Mouse (Mus musculus): ENCODE measurements at regions not wholly inside any gene's neighbourhood (a gene's known extent, or its start where the extent isn't known, plus 50 kb on each side); places are given as distances from the start of the nearest gene placed in this dataset.

DNA sequence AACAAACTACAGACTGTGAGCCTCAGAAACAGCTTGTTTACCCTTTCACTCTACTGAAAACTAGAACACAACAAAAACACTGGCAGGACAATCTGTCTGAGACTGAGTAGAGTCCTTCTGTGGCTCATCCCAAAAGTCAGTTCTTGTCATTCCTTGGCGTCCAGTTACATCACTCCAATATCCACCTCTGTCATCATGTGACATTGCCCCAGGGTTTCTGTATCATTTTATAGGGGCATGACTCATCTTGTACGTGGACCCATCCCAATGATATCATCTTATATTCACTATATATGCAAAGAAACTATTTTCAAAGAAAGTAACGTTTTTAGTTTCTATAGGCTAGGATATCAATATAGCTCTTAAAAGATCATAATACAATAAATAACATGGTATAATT, 152.3 kb downstream of the Dkk2 start:
- DNase-seq (ENCODE audit: extremely low spot score, low spot score), result no peak

DNA sequence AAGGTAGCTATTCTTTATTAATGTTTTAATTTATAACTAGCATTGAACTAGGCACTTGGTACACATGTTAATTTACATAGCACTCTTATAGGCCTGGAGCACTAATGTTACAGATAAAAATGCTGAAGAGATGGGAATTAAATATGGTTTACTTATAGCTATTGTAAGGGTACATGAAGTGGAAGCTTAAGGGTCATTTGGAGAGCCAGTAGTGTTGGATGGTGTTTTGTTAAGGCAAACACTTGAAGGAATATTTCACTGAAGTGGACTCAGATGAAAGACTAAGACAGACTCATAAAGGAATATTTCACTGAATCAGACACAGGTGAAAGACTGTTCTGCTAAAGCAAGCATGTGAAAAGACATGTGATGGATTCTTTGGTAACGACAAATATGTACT, 172.7 kb downstream of the Dkk2 start:
- no peak for DNase-seq (ENCODE audit: extremely low spot score, low spot score)

DNA sequence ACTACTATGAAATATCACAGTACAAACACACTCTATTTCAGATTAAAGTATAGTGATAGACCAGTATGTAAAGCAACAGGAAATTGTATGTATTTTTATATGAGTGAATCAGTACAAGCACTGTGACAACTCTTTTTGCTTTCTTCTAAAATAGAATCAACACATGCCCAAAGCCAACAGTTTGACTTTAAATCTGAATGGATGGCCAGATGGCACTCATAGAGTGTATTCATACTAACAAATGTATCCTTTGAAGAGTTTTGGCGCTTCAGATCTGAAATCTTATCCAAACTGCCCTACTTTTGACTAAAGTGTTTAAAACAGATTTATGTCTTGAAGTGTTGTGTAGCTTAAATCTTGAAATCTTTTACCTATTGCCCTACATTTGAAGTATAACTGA, 184.5 kb downstream of the Dkk2 start:
- no peak for DNase-seq (ENCODE audit: extremely low spot score, low spot score)

DNA sequence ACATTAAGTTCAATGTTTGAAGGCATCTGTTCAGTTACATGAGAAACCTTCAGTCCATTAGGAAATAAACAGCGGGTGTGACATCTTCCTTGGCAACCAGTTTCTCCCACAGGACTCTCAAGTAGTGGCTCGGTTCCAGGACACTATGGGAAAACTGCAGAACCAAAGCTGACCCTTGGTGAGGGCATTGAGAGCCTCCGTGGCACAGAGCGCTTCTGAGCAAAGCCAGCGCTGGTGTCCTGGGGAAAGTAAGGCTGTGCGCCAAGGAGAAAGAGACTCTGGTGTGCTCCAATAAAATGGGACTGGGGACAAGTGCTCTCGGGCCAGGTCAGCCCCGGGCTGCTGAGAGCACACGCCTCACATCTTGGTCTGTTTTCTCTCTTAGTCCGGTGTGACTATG, 189.7 kb downstream of the Dkk2 start:
- no peak for DNase-seq (ENCODE audit: extremely low spot score, low spot score)

DNA sequence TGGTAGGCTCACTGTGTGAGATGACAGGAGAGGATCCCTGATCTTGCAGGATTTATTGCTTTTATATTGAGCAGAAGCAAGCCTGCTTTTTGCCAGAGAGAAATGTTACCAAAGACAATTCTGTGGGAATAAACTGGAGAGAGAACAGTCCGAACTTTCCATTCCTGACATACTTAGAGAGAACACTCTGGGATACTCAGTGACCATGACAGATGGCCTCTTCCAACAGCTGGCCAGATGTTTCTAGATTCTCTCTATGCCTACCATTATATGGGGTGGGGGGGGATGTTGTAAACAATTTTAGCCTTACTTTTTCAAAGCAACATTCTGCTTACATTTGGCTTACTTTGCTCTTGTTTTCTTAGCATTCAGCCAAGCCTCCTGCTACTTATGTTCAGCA, 192.7 kb downstream of the Dkk2 start:
- DNase-seq (ENCODE audit: extremely low spot score, low spot score), result no peak

DNA sequence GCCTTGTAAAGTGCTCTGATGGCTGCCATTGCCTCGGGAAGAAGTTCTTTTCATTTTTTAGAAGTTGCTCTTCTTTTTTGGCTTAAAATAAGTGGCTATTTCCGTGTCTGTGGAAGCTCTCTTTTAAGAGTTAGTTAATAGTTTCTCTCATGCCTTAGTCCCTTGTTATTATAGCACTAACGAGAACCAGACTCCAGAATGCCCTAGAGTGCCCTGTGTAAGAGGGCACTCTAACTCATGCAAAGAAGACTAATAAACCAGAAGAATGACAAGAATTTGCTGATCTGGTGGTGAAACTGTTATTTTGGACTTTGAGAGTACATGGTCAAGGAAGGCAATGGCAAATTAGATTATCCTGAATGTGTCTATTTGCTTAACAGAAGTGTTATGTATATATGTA, 202.6 kb downstream of the Dkk2 start:
- no peak for DNase-seq (ENCODE audit: extremely low spot score, low spot score)

DNA sequence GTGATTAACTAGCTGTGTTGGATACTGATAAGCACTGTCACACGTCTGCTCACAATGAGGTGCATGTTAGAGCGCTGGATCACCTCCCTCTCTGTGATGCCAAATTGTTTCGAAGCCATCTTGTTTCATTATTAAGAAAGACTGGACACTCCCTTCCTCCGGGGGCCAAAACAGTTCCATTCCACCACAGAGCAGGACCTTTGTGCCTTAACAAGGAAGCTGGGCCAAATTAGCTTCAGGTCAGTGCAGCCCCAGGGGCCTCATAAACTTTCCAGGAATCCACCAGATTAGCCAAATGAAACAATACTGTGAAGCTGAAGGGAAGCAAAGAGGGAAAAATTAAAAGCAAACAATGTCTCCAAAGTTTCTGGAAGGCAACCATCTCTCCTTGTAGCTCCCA, 241.9 kb downstream of the Dkk2 start:
- DNase-seq (ENCODE audit: extremely low spot score, low spot score), result no peak

DNA sequence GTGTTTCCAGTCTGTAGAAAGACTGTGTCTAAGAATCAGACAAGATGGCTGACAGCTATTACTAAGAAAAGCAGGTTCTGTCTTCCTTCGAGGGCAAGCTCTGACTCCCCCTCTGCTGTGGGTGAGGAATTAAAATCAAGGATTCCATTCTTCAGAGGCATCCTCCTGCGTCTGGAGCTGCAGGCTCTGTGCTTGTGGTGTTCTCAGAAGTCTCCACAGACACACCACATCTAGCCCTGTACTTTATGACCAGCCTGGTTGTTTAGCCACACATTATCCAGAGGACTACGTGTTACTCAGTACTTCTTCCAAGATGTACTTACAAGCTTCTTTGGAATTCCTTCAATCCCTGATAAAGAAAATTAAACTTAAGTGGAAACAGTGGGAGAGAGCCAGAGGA, 258.5 kb downstream of the Dkk2 start:
- no peak for DNase-seq (ENCODE audit: extremely low spot score, low spot score)

DNA sequence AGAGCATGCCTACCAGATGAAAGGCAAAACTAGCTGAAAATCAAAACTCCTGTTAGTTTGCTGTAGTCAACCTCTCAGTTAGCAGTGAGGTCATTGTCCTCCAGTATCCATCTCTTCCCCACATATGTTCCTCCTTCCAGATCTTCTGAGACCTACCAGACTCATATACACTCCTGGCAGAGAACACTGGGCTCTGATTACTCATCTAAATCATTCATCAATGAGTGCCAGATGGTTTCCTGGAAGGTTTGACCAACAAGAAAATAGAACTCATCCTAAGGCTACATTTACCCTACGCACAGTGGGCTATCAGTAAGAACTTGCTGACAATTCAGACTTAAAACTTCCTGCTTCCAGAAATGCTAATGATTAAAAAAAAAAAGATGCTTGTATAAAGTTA, 260.8 kb downstream of the Dkk2 start:
- no peak for DNase-seq (ENCODE audit: extremely low spot score, low spot score)

DNA sequence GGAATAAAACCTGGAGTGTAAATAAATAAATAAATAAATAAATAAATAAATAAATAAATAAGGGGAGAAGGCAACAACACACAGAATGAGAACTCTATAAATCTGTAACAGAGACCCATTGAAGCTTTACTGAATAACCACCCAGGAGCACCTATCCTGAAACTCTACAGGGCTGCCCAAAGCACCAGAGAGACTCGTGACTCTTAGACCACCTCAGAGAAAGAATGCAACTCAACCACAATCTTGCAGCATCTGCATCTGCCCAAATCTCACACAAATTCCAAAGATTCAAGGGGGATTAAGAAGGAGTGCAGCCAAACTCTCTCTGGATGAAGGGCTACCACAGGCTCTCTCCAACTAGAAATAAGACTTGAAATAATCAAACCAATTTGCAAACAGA, 264.5 kb downstream of the Dkk2 start:
- DNase-seq (ENCODE audit: extremely low spot score, low spot score), result no peak

DNA sequence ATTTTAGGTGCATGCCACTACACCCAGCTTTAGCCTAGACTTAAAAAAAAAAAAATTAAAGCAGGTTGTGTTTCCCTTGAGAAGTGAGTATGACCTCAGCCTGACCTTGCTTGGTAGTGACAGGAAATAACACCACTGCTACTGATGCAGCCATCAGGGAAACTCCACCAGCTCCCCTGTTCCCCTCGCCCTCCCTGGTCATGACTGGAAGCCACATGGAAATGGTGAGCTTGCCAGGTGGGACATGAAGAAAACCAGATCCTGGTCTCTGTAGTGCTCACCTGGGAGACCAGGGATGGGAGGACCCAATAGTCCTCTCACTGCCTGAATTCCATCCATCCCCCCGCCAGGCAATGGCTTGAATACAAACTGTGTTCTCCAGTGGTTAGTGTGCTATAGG, 268.1 kb downstream of the Dkk2 start:
- DNase-seq (ENCODE audit: extremely low spot score, low spot score), result no peak

DNA sequence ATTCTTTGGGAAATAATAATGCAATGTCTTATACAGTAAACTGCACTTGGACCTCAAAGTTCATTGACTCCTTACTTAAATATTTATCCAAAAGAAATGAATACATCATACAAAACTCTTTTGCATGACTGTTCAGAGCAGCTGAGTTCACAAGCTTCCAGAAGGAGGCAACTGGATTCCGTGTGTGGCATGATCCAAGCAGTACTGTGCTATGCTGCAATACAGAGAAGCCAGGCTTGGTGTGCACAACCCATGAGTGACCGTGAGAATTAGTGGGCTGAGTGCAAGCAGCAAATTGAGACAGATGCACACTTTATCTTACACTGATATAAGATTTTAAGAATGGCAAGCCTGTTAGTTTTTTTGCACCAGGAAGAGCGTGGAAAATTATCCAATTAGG, 270.0 kb upstream of the Gimd1 start:
- no peak for DNase-seq (ENCODE audit: extremely low spot score, low spot score)

DNA sequence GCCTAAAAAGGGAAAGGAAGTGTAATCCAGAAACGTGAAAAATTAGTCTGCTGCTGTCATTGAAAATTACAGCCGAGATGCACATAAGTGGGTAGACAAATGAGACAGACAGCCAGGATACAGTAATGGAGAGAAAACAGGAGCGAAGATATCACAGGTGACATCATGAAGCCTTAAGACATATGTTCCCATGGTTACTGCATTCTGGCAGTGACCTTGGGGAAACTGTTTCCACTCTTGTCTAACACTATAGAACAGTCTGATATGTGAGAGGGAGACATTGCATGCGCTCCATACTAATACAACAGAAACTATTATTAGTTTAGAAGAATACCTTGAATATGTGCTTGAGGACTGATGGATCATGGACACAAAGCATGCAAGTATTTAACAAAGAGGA, 254.0 kb upstream of the Gimd1 start:
- no peak for DNase-seq (ENCODE audit: extremely low spot score, low spot score)

DNA sequence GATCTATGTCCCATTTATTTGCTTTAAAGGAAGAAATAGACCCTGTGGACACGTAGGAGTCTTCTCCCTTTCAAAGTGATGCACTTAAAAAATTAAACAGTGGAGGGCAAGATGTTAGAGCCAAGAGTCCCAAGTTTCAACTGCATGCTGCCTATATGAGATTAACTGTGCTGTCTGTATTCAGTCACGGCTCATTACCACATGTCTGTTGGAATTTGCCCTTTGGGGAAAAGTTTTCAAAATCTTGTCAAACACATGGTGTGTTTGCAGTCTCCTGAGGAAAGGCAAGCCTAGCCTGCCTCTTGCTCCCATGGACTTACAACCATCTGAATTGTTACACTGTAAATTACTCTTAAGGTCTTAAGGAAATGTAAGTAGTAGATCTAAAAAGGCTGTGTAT, 211.9 kb upstream of the Gimd1 start:
- no peak for DNase-seq (ENCODE audit: extremely low spot score, low spot score)

DNA sequence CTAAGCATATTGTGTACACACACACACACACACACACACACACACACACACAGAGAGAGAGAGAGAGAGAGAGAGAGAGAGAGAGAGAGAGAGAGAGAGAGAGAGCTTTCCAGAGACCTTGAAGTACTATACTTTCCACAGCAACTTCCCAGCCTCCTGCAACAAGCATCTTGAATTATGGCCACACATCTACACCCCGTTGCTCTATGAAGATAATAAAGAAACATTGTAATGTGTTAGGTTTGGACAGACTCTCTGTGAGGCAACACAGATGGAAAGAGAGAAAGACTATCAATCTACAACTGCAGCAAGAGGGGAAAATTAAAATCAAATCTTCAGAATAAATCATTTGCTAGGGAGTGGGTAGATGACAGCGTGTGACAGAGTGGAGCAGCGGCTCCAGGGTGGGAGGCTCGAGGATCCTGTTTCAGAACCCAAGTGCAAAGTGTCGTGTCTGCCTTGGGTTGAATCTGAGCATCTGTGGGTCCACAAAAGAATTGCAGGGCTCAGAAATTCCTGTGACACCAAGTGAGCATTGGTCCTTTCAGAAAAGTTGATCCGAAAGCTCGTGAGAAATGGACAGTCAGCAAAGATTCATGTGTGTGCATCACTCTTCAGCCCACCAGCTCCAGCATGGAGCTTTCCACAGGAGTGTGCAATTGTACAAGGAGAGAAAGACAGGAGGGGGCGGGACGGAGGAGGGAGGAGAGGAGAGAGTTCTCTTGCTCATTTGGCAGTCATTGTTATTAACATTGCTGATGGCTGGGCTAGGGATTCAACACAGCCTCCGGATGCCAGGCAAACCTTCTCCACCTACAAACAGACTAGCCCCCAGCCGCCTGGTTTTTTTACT, 203.6 kb upstream of the Gimd1 start:
- no peak for DNase-seq (ENCODE audit: extremely low spot score, low spot score)

DNA sequence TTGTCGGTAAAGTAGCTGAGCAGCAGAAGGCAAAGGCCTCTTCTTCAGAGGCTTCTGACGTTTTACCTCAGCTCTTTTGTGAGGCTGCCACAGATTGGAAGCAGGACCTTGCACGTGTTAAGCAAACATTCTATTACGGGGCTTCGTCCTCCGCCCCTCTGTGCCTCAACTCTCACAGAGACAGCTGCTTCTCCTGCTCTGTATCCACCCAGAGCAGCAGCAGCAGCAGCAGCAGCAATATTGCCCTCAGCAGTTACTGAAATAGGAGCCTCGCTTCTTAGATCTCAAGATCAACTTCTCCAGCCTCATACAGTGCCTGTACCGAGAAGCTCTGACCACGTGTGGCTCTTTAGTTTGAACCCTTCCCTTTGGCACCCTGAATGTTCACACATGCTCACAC, 202.4 kb upstream of the Gimd1 start:
- no peak for DNase-seq (ENCODE audit: extremely low spot score, low spot score)

DNA sequence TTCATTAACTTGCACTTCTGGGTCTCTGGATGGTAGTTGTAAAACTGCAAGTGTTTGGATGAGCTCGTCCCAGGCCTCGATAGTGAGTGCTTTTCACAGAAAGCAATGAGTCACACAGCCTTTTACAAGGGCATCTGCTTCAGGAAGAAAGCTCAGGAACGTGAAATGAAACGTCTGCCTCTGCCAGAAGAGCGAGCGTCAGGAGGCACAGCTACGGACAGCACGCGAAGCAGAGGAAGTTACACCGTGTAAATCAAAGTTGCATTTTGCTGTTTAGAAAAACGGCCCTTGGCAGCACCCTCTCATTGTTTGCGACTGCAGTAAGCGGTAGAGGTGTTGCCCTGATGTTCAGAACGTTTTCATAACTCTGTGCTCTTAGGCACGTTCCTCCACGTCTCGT, 201.5 kb upstream of the Gimd1 start:
- DNase-seq (ENCODE audit: extremely low spot score, low spot score), result no peak

DNA sequence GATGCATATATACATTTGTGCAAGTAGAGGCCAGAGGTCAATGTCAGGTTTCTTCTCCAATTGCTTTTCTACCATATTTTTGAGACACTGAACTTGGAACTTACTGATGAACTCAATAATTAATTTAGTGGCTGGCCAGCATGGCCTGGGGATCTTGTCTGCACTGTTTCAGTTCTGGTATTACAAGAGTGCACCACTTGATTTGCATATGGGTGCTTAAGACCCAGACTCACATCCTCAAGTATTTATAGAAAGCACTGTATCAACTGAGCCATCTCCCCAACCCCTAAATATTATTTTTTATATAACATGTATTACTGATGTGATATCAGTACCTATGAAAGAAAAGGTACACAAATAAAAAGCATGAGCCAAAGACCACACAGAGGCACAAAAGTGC, 197.8 kb upstream of the Gimd1 start:
- DNase-seq (ENCODE audit: extremely low spot score, low spot score), result no peak

DNA sequence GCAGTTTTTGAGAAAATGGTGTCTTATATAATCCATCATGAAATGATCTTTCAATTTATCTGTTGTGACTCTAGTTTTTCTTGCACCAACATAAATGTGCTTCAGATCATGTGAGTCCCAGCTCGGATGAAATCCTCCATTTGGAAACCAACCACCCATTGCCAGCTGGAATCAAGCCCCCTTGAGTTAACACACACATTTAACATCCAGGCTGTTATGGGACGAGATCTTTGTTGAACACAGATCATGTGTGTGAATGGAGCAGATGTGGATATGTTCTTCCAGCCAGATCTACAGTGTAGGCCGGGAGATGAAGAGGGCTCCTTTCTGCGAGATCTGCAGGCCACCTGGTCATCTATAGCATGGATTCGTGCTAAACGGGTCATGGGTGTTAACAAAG, 188.4 kb upstream of the Gimd1 start:
- DNase-seq (ENCODE audit: extremely low spot score, low spot score), result no peak

DNA sequence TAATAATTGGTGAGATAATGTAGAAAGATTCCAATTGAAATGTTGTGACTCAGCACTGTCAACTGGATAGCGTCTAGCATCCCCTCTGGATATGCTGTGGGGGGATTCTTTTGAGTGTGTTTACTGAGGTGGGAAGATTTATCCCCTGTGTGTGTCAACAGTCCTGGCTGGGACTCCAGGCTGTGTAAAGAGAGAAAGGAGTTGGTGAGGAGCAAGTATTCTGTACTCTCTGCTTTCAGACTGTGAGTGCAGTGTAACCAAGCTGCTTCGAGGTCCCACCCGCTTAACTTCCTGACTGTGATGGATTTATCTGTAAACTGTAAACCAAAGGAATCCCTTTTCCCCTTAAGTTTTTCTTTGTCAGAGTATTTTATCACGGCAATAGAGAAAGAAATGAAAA, 175.7 kb upstream of the Gimd1 start:
- no peak for DNase-seq (ENCODE audit: extremely low spot score, low spot score)

DNA sequence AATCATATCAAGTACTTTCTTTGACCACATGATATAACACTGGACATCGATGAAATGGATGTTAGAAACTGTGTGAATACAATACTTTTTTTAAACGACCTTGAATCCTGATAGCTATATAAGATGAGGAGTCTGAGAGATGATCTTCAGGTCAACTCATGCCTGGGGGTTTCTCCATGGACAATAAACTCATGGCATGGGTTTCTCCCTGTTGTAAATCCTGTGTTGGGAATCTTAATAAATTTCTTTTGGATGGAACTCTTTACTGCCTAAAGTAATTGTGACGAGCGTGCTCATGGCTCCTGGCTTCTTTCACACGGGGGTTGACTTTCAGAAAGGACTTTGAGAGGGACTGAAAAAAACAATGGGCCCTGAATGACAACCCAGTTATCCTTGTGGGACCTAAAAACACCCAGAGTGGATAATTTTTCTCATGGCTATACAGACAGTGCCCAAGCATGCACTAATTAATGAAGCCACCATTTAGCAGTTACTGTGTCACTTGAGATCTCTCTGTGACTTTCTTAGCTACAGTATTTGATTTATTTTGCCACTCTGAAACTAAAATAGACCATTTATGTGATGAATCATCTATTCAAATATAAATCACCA, 167.2 kb upstream of the Gimd1 start:
- no peak for DNase-seq (ENCODE audit: extremely low spot score, low spot score)

DNA sequence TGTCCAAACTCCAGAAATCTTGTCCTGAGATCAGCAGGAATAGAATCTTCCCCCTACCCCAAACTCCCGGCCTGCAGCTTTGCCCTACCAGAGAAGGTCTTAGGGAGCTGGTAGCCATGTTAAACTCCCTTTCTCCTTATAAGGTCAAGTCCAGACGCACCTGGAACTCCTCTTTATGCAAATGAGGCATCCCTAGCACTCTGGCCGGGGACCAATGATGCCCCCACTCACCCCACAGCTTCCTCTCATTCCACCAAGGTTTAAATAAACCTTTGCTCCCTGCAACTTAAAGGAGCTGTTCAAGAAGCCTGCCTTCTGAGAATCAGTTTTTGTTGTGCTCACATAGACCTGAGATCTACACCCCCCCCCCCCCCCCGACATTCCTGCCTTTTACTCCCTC, 158.6 kb upstream of the Gimd1 start:
- no peak for DNase-seq (ENCODE audit: extremely low spot score, low spot score)

DNA sequence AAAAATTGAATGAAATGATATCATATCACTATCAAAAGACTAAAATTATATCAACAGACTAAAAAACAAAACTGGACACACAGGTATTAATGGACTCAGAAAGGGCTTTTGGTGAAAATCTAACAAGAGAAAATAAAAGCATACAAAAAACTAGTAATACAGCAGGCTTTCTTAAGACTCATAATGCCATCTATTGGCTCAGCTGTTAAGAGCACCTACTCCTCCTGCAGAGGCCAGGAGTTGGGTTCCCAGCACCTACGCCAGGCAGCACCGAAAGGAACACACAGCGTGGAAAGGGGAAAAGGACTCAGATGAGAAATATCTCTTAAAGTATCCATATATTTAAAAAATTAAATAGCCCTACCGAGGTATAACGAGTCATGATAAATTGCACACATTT, 151.9 kb upstream of the Gimd1 start:
- DNase-seq (ENCODE audit: extremely low spot score, low spot score), result no peak

Data from neural tube, embryonic 10.5 days (tissue).